Mouse (Mus musculus): ENCODE measurements around the gene Fignl2. TPM values are rescaled to one million over a fixed set of nuclear protein-coding genes. Genes with fewer than 3 reads are reported as not detected.

Fignl2 gene
- polyA plus RNA-seq, 1 experiment from 2014 or later: 0.98 TPM

GRCm38 (mm10) chr15:101086956-101087355 lies 8.6 kb upstream of the Fignl2 start:
- Histone ChIP-seq H3K27me3 (ENCODE audit: low read depth, poor library complexity, severe bottlenecking) (no peaks in the 10 kb centered on the region), H3K27ac (0 out of 2 replicates have a peak overlapping the region, but pooled peaks have one; percentile 21), H3K36me3 (no peaks in the 10 kb centered on the region), H3K4me3 (no peak overlapping the region), H3K4me1 (peaks cover 46% of the 10 kb centered on the region), H3K9me3 (replicated peaks) (no peaks in the 10 kb centered on the region)
- DNase-seq (ENCODE audit: low spot score): no peak
- 75% methylated on average over 3 of the region's 3 CpGs for WGBS

- no peak overlapping the region for H3K4me3 ChIP-seq
- H3K4me1 ChIP-seq: peaks cover 47% of the 10 kb centered on the region
- H3K9me3 ChIP-seq (replicated peaks): no peaks in the 10 kb centered on the region
- no peaks in the 10 kb centered on the region for H3K36me3 ChIP-seq
- no peaks in the 10 kb centered on the region for H3K27me3 ChIP-seq (ENCODE audit: low read depth, poor library complexity, severe bottlenecking)
- H3K27ac ChIP-seq: no peak overlapping the region
- 72% methylated on average over 9 of the region's 9 CpGs for WGBS
- no peak for DNase-seq (ENCODE audit: low spot score)
Observed at GRCm38 (mm10) chr15:101086451-101086850, 8.1 kb upstream of the Fignl2 start.

DNA sequence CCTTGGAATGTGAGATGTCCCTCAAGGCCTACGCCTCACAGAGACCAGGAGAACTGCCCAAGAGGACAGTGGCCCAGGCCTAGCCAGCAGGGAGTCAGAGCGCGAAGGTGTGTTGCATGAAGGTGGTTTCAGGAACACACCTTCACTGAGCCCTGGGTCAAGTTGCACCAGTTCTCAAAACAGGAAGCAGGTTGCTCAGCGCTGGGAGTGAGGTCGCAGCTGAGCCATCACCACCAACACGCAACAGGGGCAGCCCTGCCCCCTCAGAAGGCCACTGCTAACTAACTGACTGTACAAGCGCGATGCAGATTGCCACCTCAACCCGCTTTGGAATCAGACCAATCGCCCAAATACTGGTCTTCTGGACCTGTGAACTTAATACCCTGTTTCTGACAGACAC lies 6.1 kb upstream of the Fignl2 start:
- H3K4me1 ChIP-seq: peaks cover 66% of the 10 kb centered on the region
- H3K9me3 ChIP-seq (replicated peaks): no peaks in the 10 kb centered on the region
- no peaks in the 10 kb centered on the region for H3K36me3 ChIP-seq
- DNase-seq (ENCODE audit: low spot score): no peak
- H3K27ac ChIP-seq: peak overlapping the region; percentile 62
- no peak overlapping the region for H3K4me3 ChIP-seq
- no peaks in the 10 kb centered on the region for H3K27me3 ChIP-seq (ENCODE audit: low read depth, poor library complexity, severe bottlenecking)
- 73% methylated on average over 10 of the region's 10 CpGs for WGBS

DNA sequence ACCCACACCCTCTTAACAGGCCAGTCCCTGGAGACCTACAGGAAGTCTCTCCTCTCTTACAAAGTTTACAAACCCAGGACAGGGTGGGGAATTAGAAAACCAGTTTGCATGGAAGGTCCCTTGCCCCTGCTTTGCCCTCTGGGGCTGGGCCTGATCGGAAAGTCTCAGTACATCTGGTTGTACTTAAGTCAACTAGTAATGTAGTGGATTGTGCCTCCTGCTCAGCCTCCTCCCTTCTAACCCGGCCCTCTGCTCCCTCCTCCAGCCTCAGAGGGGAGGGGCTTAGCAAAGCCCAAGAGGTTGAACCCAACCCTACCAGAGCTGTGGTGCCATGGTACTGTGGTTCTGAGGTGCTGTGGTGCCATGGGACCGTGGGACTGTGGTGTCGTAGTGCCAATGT lies 3.9 kb upstream of the Fignl2 start:
- Histone ChIP-seq H3K36me3 (no peaks in the 10 kb centered on the region), H3K27me3 (ENCODE audit: low read depth, poor library complexity, severe bottlenecking) (no peaks in the 10 kb centered on the region), H3K4me3 (peak overlapping the region; percentile 13), H3K4me1 (peaks cover 72% of the 10 kb centered on the region), H3K9me3 (replicated peaks) (no peaks in the 10 kb centered on the region), H3K27ac (peak overlapping the region; percentile 86)
- DNase-seq (ENCODE audit: low spot score): peak; percentile 73
- 38% methylated on average over 4 of the region's 4 CpGs for WGBS

DNA sequence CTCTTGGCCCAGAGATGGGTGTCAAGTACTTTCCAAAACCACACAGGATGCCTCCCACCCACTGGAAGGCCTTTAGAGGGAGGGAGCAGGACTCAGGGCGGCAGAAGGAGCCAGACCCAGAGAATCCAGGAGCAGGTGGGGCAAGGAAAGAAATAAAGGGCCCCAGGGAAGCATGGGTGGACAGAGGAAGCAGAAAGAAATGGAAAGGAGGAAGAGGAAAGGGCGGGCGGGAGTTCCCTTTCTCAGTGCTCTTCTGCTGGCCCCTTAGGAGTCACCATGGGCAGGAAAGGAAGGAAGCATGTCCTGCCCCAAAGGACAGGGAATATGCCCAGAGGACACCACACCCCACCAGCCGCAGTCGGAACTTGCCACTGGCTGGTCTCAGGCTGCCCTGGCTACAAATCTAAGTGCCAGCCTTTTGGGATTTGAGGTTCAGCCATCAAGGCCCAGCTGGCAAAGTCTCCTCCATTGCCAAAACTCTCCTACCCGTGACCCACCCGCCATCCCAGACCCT lies 2.7 kb upstream of the Fignl2 start:
- Histone ChIP-seq H3K4me1 (peaks cover 83% of the 10 kb centered on the region), H3K4me3 (no peak overlapping the region), H3K36me3 (no peaks in the 10 kb centered on the region), H3K9me3 (replicated peaks) (no peaks in the 10 kb centered on the region), H3K27me3 (ENCODE audit: low read depth, poor library complexity, severe bottlenecking) (no peaks in the 10 kb centered on the region), H3K27ac (peak overlapping the region; percentile 86)
- DNase-seq (ENCODE audit: low spot score): no peak
- 82% methylated on average over 7 of the region's 7 CpGs for WGBS

GRCm38 (mm10) chr15:101080031-101080520 lies 1.7 kb upstream of the Fignl2 start:
- no peaks in the 10 kb centered on the region for H3K9me3 ChIP-seq (replicated peaks)
- 79% methylated on average over 9 of the region's 9 CpGs for WGBS
- no peaks in the 10 kb centered on the region for H3K27me3 ChIP-seq (ENCODE audit: low read depth, poor library complexity, severe bottlenecking)
- H3K4me3 ChIP-seq: no peak overlapping the region
- peaks cover 90% of the 10 kb centered on the region for H3K4me1 ChIP-seq
- H3K36me3 ChIP-seq: no peaks in the 10 kb centered on the region
- peak overlapping the region; percentile 86 for H3K27ac ChIP-seq
- DNase-seq (ENCODE audit: low spot score): no peak

GRCm38 (mm10) chr15:101078731-101079156 lies 377 bp upstream of the Fignl2 start:
- Histone ChIP-seq H3K27ac (peak overlapping the region; percentile 100), H3K36me3 (peaks cover 8% of the 10 kb centered on the region), H3K9me3 (replicated peaks) (no peaks in the 10 kb centered on the region), H3K4me3 (peak overlapping the region; percentile 97), H3K27me3 (ENCODE audit: low read depth, poor library complexity, severe bottlenecking) (no peaks in the 10 kb centered on the region), H3K4me1 (peaks cover 92% of the 10 kb centered on the region)
- no peak for DNase-seq (ENCODE audit: low spot score)
- under 1% methylated on average over 30 of the region's 30 CpGs for WGBS

GRCm38 (mm10) chr15:101077001-101077812 lies 1.2 kb downstream of the Fignl2 start:
- under 1% methylated on average over 34 of the region's 34 CpGs for WGBS

GRCm38 (mm10) chr15:101076071-101077000 lies 2.0 kb downstream of the Fignl2 start:
- DNase-seq (ENCODE audit: low spot score): peak; percentile 63
- Histone ChIP-seq H3K4me3 (peak overlapping the region; percentile 97), H3K27me3 (ENCODE audit: low read depth, poor library complexity, severe bottlenecking) (no peaks in the 10 kb centered on the region), H3K9me3 (replicated peaks) (no peaks in the 10 kb centered on the region), H3K4me1 (peaks cover 94% of the 10 kb centered on the region), H3K27ac (peak overlapping the region; percentile 100), H3K36me3 (peaks cover 25% of the 10 kb centered on the region)
- WGBS: 2% methylated on average over 26 of the region's 26 CpGs

More at GRCm38 (mm10) chr15:101077001-101077812, 1.2 kb downstream of the Fignl2 start:
- Histone ChIP-seq H3K9me3 (replicated peaks) (no peaks in the 10 kb centered on the region), H3K4me3 (peak overlapping the region; percentile 97), H3K27me3 (ENCODE audit: low read depth, poor library complexity, severe bottlenecking) (no peaks in the 10 kb centered on the region), H3K27ac (peak overlapping the region; percentile 100), H3K36me3 (peaks cover 24% of the 10 kb centered on the region), H3K4me1 (peaks cover 96% of the 10 kb centered on the region)
- DNase-seq (ENCODE audit: low spot score): peak; percentile 66

DNA sequence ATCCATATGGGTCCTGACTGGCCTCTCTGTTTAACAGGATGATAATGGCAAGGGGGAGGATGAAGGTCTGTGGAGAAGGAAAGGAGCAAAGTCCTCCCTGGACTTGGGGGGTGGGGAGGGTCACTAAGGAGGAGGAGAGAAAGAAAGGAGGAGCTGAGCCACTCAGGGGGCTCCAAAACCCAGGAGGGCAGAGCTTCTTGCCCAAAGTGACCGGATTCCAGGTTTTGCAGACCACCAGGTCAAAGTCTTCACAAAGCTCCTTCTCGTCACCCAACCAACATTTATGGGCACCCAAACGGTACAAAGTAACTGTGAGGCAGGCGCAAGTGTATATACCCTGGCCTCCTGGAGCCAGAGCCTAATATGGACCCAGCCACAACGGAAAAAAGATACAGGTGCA lies 2.7 kb downstream of the Fignl2 start:
- H3K4me1 ChIP-seq: peaks cover 94% of the 10 kb centered on the region
- DNase-seq (ENCODE audit: low spot score): no peak
- H3K27ac ChIP-seq: peak overlapping the region; percentile 100
- no peaks in the 10 kb centered on the region for H3K9me3 ChIP-seq (replicated peaks)
- H3K4me3 ChIP-seq: peak overlapping the region; percentile 97
- WGBS: 13% methylated on average over 5 of the region's 5 CpGs
- no peaks in the 10 kb centered on the region for H3K27me3 ChIP-seq (ENCODE audit: low read depth, poor library complexity, severe bottlenecking)
- peaks cover 28% of the 10 kb centered on the region for H3K36me3 ChIP-seq

DNA sequence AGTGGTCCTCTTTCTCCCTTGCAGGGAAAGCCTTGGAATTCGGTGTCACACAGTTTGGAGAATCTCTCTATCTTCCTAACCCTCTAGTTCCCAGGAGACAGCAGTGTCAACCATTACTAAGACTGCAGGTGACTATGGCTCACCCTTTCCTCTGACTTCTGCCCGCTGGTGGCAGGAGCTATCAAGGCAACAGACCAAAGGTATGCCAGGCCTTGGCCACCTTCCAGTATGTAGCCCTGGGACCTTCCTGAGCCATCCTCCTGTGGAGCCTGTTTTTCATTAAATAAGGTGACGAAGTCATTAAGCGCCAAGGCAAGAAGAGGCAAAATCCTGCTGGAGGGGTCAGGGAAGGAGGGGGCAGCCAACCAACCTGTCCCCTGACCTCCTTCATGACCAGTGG lies 3.2 kb downstream of the Fignl2 start:
- H3K36me3 ChIP-seq: peaks cover 31% of the 10 kb centered on the region
- no peaks in the 10 kb centered on the region for H3K27me3 ChIP-seq (ENCODE audit: low read depth, poor library complexity, severe bottlenecking)
- H3K9me3 ChIP-seq (replicated peaks): no peaks in the 10 kb centered on the region
- no peak for DNase-seq (ENCODE audit: low spot score)
- H3K27ac ChIP-seq: peak overlapping the region; percentile 100
- WGBS: 45% methylated on average over 4 of the region's 4 CpGs
- peaks cover 94% of the 10 kb centered on the region for H3K4me1 ChIP-seq
- H3K4me3 ChIP-seq: peak overlapping the region; percentile 97

- 87% methylated on average over 5 of the region's 5 CpGs for WGBS
- Histone ChIP-seq H3K27me3 (ENCODE audit: low read depth, poor library complexity, severe bottlenecking) (no peaks in the 10 kb centered on the region), H3K4me3 (no peak overlapping the region), H3K27ac (no peak overlapping the region), H3K9me3 (replicated peaks) (no peaks in the 10 kb centered on the region), H3K4me1 (peaks cover 94% of the 10 kb centered on the region), H3K36me3 (peaks cover 31% of the 10 kb centered on the region)
- DNase-seq (ENCODE audit: low spot score): no peak
Observed at GRCm38 (mm10) chr15:101074067-101074466, 4.3 kb downstream of the Fignl2 start.

Measured in limb, embryonic 10.5 days (tissue).